Mouse (Mus musculus): ENCODE results near the gene Fscn1.

Fscn1 gene

DNA sequence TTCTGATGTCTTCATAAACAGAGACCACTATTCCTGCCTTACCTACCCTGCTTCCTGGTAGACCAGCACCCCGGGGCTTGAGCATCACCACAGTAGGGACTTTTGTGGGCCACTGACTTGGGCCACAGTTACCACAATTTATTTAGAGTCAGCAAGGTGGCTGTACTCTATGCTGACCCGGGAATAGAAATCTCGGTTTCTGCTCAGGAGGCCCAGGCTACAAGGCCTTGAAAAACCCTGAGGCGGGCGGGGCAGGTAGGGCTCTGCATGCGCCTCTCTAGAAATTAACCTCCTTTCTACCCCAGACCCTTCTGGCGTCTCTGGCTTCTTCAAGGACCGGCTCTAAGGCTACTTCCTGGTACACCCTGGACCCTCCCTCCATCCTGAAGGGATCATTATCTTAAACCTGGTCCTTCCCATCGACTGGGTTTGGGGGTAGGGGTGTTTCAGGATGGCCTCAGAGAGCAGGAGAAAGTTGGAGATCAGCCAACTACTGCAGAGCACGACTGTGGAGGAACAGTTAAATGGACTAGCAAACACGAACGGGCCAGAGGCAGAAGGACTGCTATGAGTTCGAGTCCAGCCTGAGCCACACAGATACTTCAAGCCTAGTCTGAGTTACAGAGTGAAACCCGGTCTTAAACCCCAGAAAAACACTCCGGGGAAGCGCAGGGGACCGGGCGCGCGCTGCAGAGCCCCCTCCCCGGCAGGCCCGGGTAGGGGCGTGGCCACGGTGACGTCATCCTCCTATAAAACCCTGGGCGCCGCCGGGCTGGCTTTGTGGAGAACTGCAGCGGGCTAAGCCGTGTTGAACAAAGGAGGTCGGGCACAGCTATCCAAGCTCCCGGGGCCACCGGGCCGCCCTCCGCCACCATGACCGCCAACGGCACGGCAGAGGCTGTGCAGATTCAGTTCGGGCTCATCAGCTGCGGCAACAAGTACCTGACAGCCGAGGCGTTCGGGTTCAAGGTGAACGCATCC lies at the start of gene Fscn1:
Gene Fscn1, plus strand, starts transcription at position 768 of the 981 bp plus-strand sequence.
- peak; percentile 95 for DNase-seq (ENCODE audit: low spot score)

DNA sequence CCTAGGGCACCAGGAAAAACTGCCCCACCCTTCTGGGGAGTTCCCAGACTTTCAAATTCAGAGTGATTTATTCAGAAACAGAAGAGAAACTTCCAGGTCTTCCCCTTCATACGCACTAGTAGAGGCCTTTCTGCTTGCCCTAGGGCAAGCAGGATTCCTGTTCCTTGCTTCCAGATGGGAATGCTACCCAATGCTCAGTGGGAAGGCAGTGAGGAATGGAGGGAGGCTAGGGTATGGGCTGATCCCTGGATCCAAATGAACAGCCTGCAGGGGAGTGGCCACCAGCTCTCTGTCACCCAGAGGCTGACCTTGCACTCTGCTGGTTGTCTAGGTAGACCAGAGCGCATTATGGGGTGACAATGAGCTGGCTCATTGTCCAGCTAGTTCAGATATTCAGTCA lies 48.5 kb upstream of the Fscn1 start:
- no peak for DNase-seq (ENCODE audit: low spot score)

DNA sequence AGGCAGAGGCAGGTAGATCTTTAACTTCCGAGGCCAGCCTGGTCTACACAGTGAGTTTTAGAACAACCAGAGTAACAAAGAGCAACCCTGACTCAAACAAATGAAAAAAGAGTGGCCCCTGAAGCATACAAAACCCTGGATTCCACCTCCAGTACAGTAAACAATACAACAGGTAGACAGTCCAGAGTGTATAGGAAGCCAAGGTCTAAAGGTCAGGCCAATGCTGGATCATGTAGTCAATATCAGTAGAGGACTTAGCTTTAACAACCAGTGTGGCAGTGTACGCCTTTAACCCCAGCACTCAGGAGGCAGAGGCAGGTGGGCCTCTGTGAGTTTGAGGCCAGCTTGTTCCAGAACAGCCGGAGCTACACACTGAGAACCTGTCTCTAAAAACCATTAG lies 47.8 kb upstream of the Fscn1 start:
- DNase-seq (ENCODE audit: low spot score), result no peak

DNA sequence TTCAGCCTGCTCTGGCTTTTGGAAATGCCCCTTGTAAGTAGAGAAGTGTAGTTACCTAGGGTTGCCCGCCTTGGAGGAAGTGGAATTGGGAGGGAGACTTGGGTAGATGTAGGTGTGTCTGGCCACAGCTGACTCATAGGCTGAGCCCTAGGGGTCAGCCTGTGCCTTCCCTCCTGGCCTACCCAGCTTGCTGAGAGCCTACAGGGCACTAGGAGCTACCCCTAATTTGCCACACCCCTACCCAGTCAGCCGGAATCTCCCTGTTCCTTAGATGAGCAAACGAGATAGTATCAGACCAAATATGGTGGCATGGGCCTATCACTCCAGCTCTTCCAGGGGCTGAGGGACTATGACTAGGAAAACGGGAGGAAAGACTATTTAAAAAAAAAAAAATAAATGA lies 47.4 kb upstream of the Fscn1 start:
- DNase-seq (ENCODE audit: low spot score), result no peak

DNA sequence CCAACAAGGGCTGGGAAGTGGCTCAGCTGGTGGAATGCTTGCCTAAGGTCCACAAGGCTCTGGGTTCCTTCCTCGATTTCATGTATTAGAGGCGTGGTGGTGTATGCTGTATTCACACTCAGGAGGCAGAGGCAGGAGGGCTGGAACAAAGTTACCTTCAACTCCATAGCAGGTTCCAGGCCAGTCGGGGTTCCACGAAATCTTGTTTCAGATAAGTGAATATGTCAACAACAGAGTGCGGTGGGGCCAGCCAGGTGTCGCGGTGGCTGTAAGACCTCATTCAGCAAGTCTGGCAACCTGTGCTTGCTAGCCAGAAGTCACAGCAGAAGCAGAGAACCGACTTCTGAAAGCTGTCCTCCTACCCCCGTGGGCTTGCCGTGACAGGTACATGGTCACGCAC lies 44.9 kb upstream of the Fscn1 start:
- no peak for DNase-seq (ENCODE audit: low spot score)

DNA sequence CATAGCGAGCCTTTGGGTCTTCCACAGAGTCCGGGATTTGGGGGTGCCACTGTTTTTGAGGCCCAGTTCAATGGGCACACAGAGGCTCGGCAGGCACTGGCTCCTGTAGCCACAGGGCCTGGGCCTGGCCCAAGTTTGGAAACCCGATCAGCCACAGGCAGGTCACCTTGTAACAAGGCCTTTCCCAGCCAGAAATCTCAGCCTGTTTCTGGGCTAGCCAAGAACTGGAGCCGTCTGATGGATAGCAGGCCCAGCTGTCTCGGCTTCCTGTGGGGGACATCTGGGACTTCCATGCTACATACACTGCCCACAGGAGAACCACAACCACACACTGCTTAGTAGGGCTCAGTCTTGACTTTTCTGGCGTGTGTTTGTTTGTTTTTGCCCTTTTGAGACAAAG lies 43.5 kb upstream of the Fscn1 start:
- no peak for DNase-seq (ENCODE audit: low spot score)

DNA sequence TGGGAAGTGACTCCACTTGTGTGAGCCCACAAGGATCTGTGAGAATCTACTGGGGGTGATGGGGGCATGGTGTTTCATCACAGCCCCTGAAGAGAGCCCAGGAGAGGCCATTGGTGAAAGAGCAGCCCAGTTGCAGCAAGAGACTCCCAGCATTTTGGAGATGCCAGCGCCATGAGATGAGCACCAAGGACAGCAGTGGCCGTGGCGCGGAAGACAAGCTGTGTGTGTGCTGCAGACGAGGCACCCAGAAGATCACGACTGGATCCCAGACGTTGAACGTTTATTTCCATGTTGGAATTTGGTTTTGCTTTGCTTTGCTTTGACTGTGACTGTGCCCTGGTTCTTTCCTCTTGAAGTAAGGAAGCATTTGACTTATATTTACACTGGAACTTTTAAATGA lies 42.7 kb upstream of the Fscn1 start:
- no peak for DNase-seq (ENCODE audit: low spot score)

DNA sequence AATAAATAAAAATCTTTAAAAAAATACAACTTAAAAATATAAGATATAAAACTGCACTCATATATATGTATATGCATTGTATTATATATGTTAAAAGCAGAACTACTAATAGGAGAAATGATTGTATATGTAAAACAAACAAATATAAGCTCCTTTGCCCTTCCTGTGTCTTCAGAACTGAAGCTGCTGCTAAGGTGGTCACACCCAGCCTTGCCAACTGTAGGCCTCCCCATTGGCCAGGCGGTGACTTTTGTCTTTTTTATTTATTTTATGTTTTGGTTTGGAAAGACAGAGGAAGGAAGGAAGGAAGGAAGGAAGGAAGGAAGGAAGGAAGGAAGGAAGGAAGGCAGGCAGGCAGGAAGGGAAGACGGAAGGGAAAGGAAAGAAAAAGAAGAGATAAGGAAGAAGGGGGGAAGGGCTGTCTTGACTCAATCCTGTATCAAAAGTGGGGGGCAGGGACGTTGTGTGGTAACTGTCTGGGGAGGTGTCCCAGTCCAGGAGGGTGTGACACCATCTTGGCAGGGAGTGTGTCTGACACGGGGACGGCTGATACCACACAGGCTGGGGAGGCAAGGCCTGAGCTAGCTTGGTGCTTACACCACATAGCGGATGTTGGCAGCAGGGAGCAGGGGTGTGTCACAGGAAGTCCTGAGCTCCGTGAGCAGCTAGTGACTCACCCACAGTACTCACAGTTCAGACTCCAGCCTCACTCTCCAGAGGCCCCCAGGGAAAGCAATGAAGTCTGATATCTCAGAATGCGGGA lies 39.7 kb upstream of the Fscn1 start:
- no peak for DNase-seq (ENCODE audit: low spot score)

DNA sequence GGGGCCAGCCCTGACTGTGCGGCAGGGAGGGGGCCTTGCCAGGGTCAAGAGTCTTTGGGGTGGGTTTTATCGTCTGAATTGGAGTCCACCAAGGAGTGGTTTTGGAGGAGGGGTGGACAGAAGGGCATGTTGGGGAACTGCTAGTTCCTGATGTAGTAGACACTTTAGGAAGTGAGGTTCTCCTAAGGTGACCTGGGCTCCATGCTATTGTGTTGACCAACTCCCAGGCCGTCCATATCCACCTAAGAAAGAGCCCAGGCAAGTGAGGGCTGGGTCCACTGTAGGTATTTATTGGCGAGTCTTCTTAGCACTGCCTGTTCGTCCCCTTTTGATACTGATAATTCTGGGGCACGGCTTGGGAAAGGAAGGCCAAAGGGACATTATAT lies 39.1 kb upstream of the Fscn1 start:
- no peak for DNase-seq (ENCODE audit: low spot score)

DNA sequence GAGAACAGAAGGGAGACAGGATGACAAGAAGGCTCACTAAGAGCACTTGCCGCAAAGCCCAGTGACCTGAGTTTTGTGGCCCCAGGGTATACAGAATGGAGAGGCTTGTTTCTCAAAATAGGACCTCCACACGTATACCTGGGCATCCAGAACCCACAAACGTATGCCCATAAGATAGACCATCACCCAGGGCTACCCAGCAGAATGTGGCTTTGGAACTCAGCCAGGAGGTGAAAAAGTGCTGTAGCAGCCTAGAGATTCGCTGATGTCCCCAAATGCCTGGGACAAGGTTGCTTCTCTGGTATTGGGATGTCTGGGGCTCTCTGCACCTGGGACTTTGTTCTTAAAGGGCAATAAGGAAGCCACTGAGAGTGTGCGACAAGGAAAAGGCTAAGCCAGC lies 37.9 kb upstream of the Fscn1 start:
- no peak for DNase-seq (ENCODE audit: low spot score)

DNA sequence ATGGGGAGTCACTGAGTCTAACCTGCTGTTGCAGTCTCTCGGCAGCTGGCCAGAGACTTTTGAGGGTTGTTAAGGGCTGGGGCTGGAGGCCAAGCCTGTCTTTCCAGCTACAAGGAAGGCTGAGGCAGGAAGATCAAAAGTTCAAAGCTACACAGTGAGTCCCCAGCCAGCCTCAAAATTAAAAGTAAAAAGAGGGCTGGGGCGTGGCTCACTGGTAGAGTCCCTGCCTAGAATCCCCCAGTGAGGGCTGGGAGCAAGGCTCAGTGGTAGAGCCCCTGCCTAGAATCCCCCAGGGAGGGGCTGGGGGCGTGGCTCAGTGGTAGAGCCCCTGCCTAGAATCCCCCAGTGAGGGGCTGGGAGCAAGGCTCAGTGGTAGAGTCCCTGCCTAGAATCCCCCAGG lies 36.4 kb upstream of the Fscn1 start:
- no peak for DNase-seq (ENCODE audit: low spot score)

DNA sequence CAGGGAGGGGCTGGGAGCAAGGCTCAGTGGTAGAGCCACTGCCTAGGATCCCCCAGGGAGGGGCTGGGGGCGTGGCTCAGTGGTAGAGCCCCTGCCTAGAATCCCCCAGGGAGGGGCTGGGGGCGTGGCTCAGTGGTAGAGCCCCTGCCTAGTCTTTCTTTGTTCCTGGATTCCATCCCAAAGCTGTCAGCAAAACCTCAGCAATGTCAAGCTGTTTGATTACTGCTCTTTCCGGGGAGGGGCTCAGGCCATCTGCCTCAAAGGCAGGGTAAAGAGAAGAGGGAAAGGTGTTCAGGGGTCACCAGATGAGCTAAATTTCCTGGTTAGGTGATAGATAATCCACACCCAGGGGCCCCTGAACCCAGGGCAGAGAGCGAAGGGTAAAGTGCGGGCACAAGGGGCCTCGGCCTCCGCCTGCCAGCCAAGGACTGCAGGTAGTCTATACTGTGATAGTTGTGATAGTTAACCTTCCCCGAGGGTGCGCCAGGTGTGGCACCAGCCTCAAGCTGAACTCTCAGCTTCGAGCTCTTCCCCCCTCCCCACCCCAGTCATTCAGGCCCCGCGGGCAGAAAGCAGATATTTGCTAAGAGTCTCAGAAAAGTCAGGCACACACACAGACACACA lies 35.7 kb upstream of the Fscn1 start:
- no peak for DNase-seq (ENCODE audit: low spot score)

DNA sequence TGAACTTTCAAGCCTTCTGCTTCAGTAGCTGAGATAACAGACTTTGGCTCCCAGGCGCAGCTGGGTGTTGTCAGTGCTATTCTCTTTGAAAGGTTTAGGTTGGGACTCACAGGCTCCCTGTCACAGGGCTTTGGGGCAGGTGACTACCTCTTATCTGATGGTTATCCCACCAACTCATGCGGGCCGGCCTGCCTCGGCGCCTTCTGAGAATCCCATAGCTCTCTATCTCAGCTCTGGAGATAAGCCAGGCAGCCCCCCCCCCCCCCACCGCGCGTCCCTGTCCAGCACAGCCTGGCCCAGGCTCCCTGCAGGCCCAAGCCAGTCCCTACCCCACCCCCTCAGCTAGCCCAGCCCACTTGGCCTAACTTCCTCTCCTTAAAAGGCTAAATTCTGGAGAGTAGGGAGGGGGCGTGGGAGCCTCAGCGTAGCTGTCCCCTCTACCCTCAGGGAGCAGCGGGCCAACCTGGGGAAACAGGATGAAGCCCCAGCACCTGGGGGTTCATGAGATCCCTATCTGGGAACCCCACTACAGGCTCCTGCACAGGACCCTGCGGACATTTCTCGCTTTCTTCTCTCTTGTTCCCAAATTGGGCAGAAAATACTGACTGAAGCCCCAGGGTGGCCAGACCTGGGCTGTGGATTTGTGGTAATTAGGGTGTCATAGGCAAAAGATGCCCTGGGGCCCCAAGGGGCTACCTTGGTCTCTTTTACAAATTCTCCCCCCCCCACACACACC lies 33.8 kb upstream of the Fscn1 start:
- peak; percentile 78 for DNase-seq (ENCODE audit: low spot score)

DNA sequence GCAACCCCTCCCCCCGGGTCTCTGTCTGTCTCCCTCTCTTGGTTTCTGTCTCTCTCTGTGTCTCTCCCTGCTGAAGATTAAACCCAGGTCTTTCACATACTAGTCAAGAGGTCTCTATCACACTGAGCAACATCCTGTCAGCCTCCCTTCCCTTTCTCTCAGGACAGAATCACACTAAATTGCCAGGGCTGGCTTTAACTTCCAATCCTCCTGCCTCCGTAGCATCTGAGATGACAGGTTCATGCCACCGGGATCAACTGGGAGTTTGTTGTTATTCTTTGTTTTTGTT lies 33.3 kb upstream of the Fscn1 start:
- DNase-seq (ENCODE audit: low spot score), result no peak

DNA sequence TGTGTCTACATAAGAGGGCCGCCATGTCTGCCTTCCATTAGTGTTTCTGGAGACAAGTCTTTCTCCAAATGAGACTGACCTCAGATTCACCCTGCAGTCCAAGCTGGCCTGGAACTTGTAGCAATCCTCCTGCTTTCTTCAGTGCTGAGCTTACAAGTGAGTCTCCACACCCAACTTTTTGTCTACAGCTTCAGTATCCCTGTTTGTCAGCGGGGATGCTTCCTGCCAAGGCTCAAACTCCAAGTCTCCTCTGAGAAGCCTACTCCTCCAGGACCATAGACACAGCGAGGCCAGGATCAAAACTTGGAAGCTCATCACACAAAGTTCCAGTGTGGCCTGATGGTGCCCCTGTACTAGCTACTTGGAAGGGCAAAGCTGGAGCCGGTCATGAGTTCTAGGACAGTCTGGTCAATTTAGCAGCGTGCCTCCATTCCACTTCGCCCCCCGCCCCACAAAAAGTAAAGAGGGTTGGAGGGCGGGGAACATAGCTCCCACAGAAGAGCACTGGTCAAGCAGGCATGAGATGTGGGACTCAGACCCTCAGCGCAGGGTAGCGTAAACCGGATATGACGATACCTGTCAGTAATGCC lies 32.7 kb upstream of the Fscn1 start:
- no peak for DNase-seq (ENCODE audit: low spot score)

DNA sequence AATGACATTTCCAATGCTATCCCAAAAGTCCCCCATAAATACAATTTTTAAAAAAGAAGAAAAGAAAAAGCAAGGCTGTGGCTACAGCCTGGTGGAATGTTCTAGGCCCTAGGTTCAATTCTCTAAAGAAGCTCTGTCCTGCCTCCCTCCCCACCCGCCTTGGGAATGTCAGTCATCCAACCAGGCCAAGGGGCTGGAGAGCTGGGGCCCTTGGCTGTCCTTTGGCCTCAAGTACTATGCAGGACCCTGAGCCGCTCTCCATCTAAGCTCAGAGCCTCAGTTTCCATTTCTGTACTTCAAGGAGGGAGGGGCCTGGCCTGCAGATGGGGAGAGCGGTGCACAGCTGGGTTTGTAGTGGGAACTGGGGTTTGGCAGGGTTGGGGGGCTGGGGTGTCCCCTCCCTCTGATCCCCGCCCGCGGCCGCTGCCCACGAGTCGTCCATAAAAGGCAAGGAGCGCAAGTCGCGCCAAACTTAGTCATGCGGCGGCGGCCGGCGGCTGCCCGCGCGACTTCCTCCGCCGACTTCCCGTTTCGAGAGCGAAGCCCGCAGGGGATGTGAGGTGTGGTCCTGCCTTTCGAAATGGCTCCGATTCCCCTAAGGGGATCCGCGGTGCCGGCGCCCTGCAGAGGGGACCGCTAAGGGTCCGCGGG lies 31.3 kb upstream of the Fscn1 start:
- peak; percentile 76 for DNase-seq (ENCODE audit: low spot score)

DNA sequence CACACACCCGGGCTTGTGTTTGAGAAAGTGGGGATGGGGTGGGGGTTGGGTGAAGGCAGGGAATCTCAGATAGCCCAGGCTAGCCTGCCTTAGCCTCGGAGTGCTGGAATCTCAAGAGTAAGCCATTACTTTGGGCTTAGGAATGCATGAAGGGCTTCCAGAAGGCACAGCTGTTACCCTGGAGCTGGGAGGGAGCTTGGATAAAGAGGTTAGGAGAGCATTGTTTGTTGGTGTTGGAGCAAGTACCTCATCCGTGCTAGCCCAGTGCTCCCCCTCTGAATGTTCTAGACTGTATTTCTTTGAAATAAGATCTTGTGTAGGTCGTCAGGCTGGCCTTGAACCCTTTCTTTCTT lies 30.8 kb upstream of the Fscn1 start:
- DNase-seq (ENCODE audit: low spot score), result peak; percentile 65

DNA sequence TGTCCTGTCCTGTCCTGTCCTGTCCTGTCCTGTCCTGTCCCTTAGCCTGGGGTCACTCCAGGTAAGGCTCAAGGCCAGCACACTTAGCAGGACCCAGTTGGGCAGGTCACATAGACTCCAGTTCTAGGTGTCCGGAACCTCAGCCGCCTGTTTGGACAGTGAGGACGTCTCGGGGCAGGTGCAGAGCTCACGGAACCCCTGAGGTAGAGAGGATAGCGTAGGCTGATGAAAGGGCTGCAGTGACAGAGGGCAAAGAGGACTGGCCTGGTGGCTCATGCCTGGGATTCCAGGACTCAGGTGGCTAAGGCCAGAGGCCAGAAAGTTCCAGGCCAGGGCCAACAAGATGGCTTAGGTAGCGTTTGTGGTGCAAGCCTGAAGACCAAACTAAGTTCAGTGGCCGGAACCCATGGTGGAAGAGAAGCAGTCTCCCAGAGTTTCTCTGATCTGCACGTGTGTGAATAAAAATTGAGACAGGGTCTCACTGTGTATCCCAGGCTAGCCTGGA lies 28.9 kb upstream of the Fscn1 start:
- DNase-seq (ENCODE audit: low spot score), result no peak

DNA sequence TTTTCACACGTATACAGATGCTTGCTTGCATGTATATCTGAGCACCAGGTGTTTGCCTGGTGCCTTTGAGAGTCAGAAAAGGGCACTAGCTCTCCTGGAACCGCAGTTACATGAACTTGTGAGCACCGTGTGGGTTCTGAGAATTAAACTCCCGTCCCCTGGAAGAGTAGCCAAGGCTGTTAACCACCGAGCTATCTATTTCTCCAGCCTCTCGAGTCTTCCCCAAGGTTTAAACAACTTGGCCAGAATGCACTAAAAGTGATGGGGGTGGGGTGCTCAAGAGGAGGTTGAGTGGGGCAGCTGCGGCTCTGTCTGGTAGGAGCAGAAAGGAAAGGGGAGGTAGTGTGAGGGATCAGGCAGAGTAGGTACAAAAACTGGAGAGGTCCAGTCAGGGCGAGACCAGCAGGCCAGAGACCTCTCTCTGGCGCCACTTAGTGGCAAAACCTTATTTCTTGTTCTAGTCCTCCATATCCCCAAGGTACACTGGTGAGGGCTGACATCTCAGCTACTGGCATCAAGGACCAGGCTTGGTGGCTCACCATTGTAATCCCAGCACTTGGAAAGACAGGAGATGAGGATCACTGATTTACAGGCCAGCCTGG lies 28.0 kb upstream of the Fscn1 start:
- DNase-seq (ENCODE audit: low spot score), result peak; percentile 91

DNA sequence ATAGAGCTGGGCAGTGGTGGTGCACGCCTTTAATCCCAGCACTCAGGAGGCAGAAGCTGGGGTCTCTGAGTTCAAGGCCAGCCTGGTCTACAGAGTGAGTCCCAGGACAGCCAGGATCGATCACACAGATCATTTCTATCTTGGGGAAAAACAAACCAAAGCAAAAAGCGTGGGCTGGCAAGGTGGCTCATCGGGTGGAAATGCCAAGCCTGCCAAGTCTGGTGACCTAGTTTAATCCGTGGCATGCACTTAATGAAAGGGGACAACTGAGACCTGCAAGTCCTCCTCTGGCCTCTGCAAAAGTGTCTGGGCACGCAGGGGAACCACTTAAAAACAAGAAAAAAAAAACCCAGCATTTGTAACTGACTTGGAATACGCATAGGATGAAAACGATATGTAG lies 27.4 kb upstream of the Fscn1 start:
- no peak for DNase-seq (ENCODE audit: low spot score)

All from embryo, embryonic 10.5 days (tissue).